Mouse (Mus musculus): ENCODE results near the gene Hkdc1.

- TF ChIP-seq CTCF (conservative IDR thresholded peaks at IDR 0.05; ENCODE audit: low read length) (peak; percentile 18), POU5F1 (IDR thresholded peaks at IDR 0.05; ENCODE audit: borderline replicate concordance, low read length) (no peak)
Observed at GRCm38 (mm10) chr10:62358827-62359226, 63.5 kb downstream of the Hkdc1 start.

Measured in E14TG2a.4 (cell line).